Mouse (Mus musculus): ENCODE measurements at regions not wholly inside any gene's neighbourhood (a gene's known extent, or its start where the extent isn't known, plus 50 kb on each side); places are given as distances from the start of the nearest gene placed in this dataset.

GRCm38 (mm10) chr4:21162124-21162523 lies 523.6 kb downstream of the Prdm13 start:
- no peak overlapping the region for H3K4me3 ChIP-seq (replicated peaks; ENCODE audit: low read length)
- H3K4me2 ChIP-seq (ENCODE audit: low read depth, low read length): no peak overlapping the region
- H3K27me3 ChIP-seq (ENCODE audit: control insufficient read depth, insufficient read depth, low read length): no peaks in the 10 kb centered on the region
- H3K4me1 ChIP-seq (ENCODE audit: control insufficient read depth, insufficient read depth, low read length): no peaks in the 10 kb centered on the region
- no peaks in the 10 kb centered on the region for H3K9me3 ChIP-seq (replicated peaks; ENCODE audit: control insufficient read depth, low read length)
- no peak overlapping the region for H3K9ac ChIP-seq (ENCODE audit: low read length)
- H3K36me3 ChIP-seq (ENCODE audit: control insufficient read depth, insufficient read depth, low read length): no peaks in the 10 kb centered on the region
- ATAC-seq (ENCODE audit: insufficient read depth, low FRiP score): no peak
- no peak overlapping the region for H3K27ac ChIP-seq (ENCODE audit: low read length)

- no peaks in the 10 kb centered on the region for H3K27me3 ChIP-seq (ENCODE audit: control insufficient read depth, insufficient read depth, low read length)
- ATAC-seq (ENCODE audit: insufficient read depth, low FRiP score): no peak
- H3K27ac ChIP-seq (ENCODE audit: low read length): no peak overlapping the region
- H3K36me3 ChIP-seq (ENCODE audit: control insufficient read depth, insufficient read depth, low read length): no peaks in the 10 kb centered on the region
- no peaks in the 10 kb centered on the region for H3K9me3 ChIP-seq (replicated peaks; ENCODE audit: control insufficient read depth, low read length)
- 86% methylated on average over 1 of the region's 1 CpGs for WGBS
- no peak overlapping the region for H3K9ac ChIP-seq (ENCODE audit: low read length)
- no peaks in the 10 kb centered on the region for H3K4me1 ChIP-seq (ENCODE audit: control insufficient read depth, insufficient read depth, low read length)
- H3K4me3 ChIP-seq (replicated peaks; ENCODE audit: low read length): no peak overlapping the region
- no peak overlapping the region for H3K4me2 ChIP-seq (ENCODE audit: low read depth, low read length)
Measured at GRCm38 (mm10) chr4:21125892-21126291, 559.9 kb downstream of the Prdm13 start.

- Histone ChIP-seq H3K4me2 (ENCODE audit: low read depth, low read length) (no peak overlapping the region), H3K36me3 (ENCODE audit: control insufficient read depth, insufficient read depth, low read length) (no peaks in the 10 kb centered on the region), H3K9ac (ENCODE audit: low read length) (no peak overlapping the region), H3K27ac (ENCODE audit: low read length) (no peak overlapping the region), H3K9me3 (replicated peaks; ENCODE audit: control insufficient read depth, low read length) (no peaks in the 10 kb centered on the region), H3K4me1 (ENCODE audit: control insufficient read depth, insufficient read depth, low read length) (no peaks in the 10 kb centered on the region), H3K27me3 (ENCODE audit: control insufficient read depth, insufficient read depth, low read length) (no peaks in the 10 kb centered on the region), H3K4me3 (replicated peaks; ENCODE audit: low read length) (no peak overlapping the region)
- no peak for ATAC-seq (ENCODE audit: insufficient read depth, low FRiP score)
- 82% methylated on average over 1 of the region's 1 CpGs for WGBS
Measured at GRCm38 (mm10) chr4:21095741-21096140, 590.0 kb downstream of the Prdm13 start.

- no peaks in the 10 kb centered on the region for H3K27me3 ChIP-seq (ENCODE audit: control insufficient read depth, insufficient read depth, low read length)
- H3K36me3 ChIP-seq (ENCODE audit: control insufficient read depth, insufficient read depth, low read length): no peaks in the 10 kb centered on the region
- H3K4me1 ChIP-seq (ENCODE audit: control insufficient read depth, insufficient read depth, low read length): no peaks in the 10 kb centered on the region
- no peak overlapping the region for H3K4me3 ChIP-seq (replicated peaks; ENCODE audit: low read length)
- 83% methylated on average over 3 of the region's 3 CpGs for whole genome bisulfite sequencing
- ATAC-seq (ENCODE audit: insufficient read depth, low FRiP score): no peak
- H3K9ac ChIP-seq (ENCODE audit: low read length): no peak overlapping the region
- H3K4me2 ChIP-seq (ENCODE audit: low read depth, low read length): no peak overlapping the region
- no peak overlapping the region for H3K27ac ChIP-seq (ENCODE audit: low read length)
- no peaks in the 10 kb centered on the region for H3K9me3 ChIP-seq (replicated peaks; ENCODE audit: control insufficient read depth, low read length)
Measured at GRCm38 (mm10) chr4:21070198-21070785, 615.5 kb downstream of the Prdm13 start.

All from stomach, embryonic 16.5 days (tissue).